Mouse (Mus musculus): ENCODE results near the gene Ube2g1. TPM values are rescaled to one million over a fixed set of nuclear protein-coding genes. Genes with fewer than 3 reads are reported as not detected.

Gene Ube2g1
- 10 to 100 TPM; 49.6 to 54.7 TPM for total RNA-seq (2021)
- long read RNA-seq, experiment 1, transcript Ube2g1-201 (6 exons, 3,815 nt): major isoform, 73 of 89 reads
- long read RNA-seq, experiment 1, partial matches to known transcripts: 1 of 89 reads
- long read RNA-seq, experiment 1, other reads (novel, unspliced or antisense): 11 of 89 reads
- long read RNA-seq, experiment 2, transcript Ube2g1-201 (6 exons, 3,815 nt): major isoform, 37 of 54 reads
- long read RNA-seq, experiment 2, partial matches to known transcripts: 0 of 54 reads
- long read RNA-seq, experiment 2, other reads (novel, unspliced or antisense): 15 of 54 reads

- peak; percentile 97 to 99 for DNase-seq
These were observed at the start of gene Ube2g1 for GRCm38 (mm10) chr11:72606694-72607407. Gene Ube2g1, plus strand, starts transcription at chr11:72607283.

DNA sequence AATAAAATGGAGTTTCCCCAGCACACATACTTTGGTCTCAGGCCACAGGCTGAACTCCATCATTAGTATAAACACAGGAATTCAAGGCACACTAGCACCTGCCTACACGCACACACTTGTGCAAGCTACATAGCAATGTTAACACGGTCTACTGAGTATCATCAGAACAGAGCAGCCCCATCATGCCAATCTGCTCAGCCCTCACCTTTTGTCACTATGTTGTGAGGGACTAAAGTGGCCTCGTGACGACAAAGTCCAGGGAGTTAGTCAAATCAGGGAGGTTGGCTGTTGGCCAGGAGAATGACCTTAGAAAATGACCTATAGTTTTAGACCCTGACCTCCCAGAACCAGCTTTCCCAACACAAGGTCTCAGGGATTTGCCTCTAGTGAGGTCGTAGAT, 48.9 kb upstream of the Ube2g1 start:
- no peak for DNase-seq

DNA sequence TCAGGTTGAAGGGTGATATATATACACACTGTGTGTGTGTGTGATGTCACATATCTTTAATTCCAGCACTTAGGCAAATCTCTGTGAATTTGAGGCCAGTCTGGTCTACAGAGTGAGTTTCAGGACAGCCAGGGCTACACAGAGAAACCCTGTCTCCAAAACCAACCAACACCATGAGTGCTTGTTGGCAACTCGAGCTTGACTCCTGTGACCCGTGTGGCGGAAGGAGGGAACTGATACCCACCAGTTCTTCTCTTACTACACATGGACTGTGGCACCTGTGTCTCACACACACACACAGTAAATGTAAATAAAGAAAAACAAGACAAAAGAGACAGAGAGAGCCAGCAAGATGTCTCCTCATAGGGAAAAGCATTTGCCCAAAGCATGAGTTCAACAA, 46.4 kb upstream of the Ube2g1 start:
- no peak for DNase-seq

DNA sequence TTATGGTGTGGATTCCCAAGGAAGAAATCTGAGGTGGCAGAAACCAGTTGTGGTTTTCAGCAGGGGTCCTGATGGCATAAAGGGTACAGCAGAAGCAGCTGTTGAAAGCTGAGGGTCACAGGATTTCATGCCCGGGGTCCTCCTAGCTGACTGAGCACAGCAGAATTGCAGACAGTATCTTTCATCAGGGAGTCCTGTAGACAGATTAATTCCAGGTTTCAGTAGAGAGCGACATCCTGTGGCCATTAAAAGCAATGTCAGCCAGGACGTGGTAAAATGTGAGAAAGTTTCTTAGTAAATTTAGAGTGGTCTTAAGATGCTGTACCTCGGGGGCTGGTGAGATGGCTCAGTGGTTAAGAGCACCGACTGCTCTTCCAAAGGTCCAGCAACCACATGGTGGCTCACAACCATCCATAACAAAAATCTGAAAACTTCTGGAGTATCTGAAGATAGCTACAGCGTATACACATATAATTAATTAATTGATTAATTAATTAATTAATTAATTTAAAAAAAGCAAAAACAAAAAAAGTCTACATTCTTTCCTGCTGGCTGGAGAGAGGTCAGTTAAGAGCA, 42.8 kb upstream of the Ube2g1 start:
- peak; percentile 35 to 67 for DNase-seq

DNA sequence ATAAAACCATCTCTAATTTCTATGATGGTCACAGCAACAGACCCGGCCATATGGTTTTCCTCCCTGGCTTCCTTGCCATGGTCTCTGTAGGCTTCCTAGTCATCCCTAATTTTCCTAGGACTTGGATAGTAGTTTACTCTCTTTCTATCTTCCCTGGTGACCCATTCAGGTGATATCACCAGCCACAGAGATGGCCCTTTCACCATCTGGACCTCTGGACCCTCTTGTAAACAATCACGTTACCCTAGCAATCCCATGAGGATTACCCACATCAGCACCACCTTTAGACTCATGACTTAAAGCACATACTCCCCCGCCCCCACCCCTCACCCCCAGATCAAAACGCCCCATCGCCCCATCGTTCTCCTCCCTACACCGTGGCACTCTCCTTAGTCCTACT, 40.8 kb upstream of the Ube2g1 start:
- no peak for DNase-seq

DNA sequence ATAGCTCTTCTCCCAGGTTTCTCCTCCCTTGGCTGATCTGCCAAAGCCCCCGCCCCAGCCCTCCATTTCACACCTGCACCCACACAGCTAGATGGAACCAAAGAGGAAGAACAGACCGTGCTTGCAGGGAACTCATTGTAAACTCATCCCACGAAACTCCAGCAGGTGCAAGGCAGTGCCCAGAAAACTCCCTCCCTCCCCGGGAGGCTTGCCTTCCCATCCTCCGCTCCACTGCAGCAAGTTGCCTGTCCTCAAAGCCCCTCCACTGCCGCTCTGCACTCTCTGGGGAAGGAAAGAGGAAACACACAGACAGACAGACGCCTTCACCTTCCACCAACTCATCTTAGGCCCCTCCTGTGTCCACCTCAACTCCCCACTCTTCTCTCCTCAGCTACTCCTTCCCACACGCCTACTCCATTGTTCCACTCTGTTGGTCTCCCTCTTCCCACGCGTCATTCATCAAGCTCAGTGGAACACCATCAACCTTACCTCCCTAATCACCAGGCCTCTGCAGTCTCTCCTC, 40.2 kb upstream of the Ube2g1 start:
- no peak for DNase-seq

DNA sequence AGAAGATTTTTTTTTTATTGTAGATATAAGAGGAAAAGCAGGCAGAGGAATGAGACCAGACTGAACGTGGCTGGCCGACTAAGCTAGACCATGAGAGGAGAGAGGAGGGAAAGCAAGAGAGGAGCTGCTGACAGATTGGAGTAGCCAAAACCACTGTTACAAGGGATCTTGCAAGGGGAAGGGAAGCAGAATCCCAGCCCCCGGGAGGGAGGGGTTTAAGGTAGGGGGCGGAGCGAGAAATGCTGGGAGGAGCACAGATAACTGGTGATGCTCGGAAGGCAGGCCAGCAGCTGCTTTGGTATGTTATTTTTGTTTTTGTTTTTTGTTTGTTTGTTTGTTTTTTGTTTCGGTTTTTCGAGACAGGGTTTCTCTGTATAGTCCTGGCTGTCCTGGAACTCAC, 38.0 kb upstream of the Ube2g1 start:
- peak; percentile 21 to 48 for DNase-seq

GRCm38 (mm10) chr11:72569671-72570318, 37.3 kb upstream of the Ube2g1 start:
- no peak for DNase-seq

- peak; percentile 83 to 93 for DNase-seq
These were observed 36.6 kb upstream of the Ube2g1 start for GRCm38 (mm10) chr11:72570319-72570979.

GRCm38 (mm10) chr11:72573819-72574218, 33.3 kb upstream of the Ube2g1 start:
- DNase-seq: peak in 1 of 2 experiments; percentile 43

DNA sequence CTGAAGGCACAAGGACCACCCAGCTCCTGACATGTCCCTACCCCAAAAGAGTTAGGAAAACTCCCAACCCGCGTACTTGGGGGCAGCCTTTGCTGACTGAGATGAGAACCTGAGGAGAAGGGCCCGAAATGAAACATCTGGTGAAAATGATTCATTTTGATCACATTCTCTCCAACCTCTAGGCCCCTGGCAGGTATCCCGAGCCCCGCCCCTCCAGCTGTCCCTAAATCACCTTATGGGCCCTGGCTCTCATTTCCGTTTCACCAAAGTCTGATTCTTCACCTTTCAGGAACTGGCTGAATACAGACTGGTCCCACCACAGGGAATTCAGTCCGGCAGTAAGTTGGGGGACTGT, 31.0 kb upstream of the Ube2g1 start:
- no peak for DNase-seq

- peak in 1 of 2 experiments; percentile 43 for DNase-seq
These were observed 30.4 kb upstream of the Ube2g1 start for GRCm38 (mm10) chr11:72576466-72577351.

DNA sequence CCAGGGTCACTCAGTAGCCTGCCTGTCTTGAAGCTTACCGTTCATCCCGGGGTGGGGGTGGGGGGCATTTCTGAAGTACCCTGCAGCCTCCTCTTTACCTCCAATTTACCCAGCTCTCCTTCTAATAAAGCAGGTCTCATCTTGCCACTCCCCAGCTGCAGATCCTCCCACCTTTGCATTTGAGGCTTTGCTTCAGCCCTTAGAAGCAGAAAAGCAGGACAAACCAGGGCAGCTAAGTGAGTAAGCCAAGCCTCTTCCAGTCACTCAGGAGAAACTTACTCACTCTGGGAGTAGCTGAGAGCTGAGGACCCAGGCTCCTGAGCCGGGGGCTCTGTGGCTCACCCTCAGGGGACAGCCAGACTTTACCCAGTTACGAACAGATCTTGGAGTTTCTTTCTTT, 28.6 kb upstream of the Ube2g1 start:
- no peak for DNase-seq

- no peak for DNase-seq
These were observed 25.3 kb upstream of the Ube2g1 start for GRCm38 (mm10) chr11:72581609-72582447.

- no peak for DNase-seq
These were observed 24.7 kb upstream of the Ube2g1 start for GRCm38 (mm10) chr11:72582448-72582705.

- DNase-seq: no peak
These were observed 24.0 kb upstream of the Ube2g1 start for GRCm38 (mm10) chr11:72583092-72583491.

GRCm38 (mm10) chr11:72586570-72586969, 20.5 kb upstream of the Ube2g1 start:
- DNase-seq: no peak

- no peak for DNase-seq
These were observed 19.4 kb upstream of the Ube2g1 start for GRCm38 (mm10) chr11:72587537-72588233.

GRCm38 (mm10) chr11:72595010-72595737, 11.9 kb upstream of the Ube2g1 start:
- DNase-seq: no peak

Data from heart, adult 18-20 months (tissue).